Mouse (Mus musculus) midbrain, embryonic 13.5 days (tissue): ENCODE data around the gene Skint5. TPM values are rescaled to one million over a fixed set of nuclear protein-coding genes. Genes with fewer than 3 reads are reported as not detected.
"Not testable (repeated sequence)": the region's sequence is repeated elsewhere in the genome, so short reads cannot be mapped to it uniquely, and the experiment has no call there.

Source experiments
- ATAC-seq: fragments of 200-750 bp; cut with Nextera tagmentation; 2 replicates; pipeline ENCODE4 v1.8.0; 2017; ENCODE audit warnings: mild to moderate bottlenecking, moderate TSS enrichment, moderate library complexity
- H3K27ac ChIP-seq: fragments of 300-500 bp; sonication (generic); 2 replicates; pipeline ENCODE4 v1.5.1; 2015; ENCODE audit warnings: inconsistent platforms, mild to moderate bottlenecking, moderate library complexity
- H3K27me3 ChIP-seq: fragments of 300-500 bp; sonication (generic); 2 replicates; pipeline ENCODE4 v1.6.1; 2015; ENCODE audit warnings: mild to moderate bottlenecking, inconsistent platforms
- H3K36me3 ChIP-seq: fragments of 300-500 bp; sonication (generic); 2 replicates; pipeline ENCODE4 v1.6.1; 2015; ENCODE audit warnings: mild to moderate bottlenecking, inconsistent platforms
- H3K4me1 ChIP-seq: fragments of 300-500 bp; sonication (generic); replicated peaks from 2 replicates; pipeline ENCODE4 v1.6.1; 2015; ENCODE audit warnings: inconsistent platforms
- H3K4me2 ChIP-seq: fragments of 300-500 bp; sonication (generic); replicated peaks from 2 replicates; pipeline ENCODE4 v1.6.1; 2015; ENCODE audit warnings: moderate library complexity, mild to moderate bottlenecking, inconsistent platforms
- H3K4me3 ChIP-seq: fragments of 300-500 bp; sonication (generic); replicated peaks from 2 replicates; pipeline ENCODE4 v1.5.1; 2015; ENCODE audit warnings: mild to moderate bottlenecking, inconsistent platforms
- H3K9ac ChIP-seq: fragments of 300-500 bp; sonication (generic); replicated peaks from 2 replicates; pipeline ENCODE4 v1.6.1; 2015; ENCODE audit warnings: mild to moderate bottlenecking, inconsistent platforms
- H3K9me3 ChIP-seq: fragments of 300-500 bp; sonication (generic); 2 replicates; pipeline ENCODE4 v1.6.1; 2016; ENCODE audit warnings: mild to moderate bottlenecking, inconsistent platforms
- WGBS: fragments of 180-500 bp; shearing (Covaris S2); methylation state at CpG from one replicate; pipeline ENCODE4 v1.1.7; 2015; 5-methylcytosine and 5-hydroxymethylcytosine counted together
- polyA plus RNA-seq: library from polyadenylated mRNA; unstranded; fragments of >200 nt; fragmentation: Nextera tagmentation; extraction: Ambion mirVana; gene quantifications from 2 replicates; pipeline ENCODE4 v1.2.1, GENCODE M21; 2015

The Skint5 gene
- not detected in 2 replicates for polyA plus RNA-seq

GRCm38 (mm10) chr4:113999403-113999802 is at the start of gene Skint5:
Skint5 (minus strand) TSS chr4:113999503.
- H3K36me3 ChIP-seq: no peaks in the 10 kb centered on the region
- ATAC-seq: no peak
- WGBS: 92% methylated on average over 3 of the region's 3 CpGs

GRCm38 (mm10) chr4:113957343-113957742 is 42.0 kb downstream of the Skint5 start:
- ATAC-seq: no peak
- Histone ChIP-seq H3K4me3 (no peak overlapping the region), H3K27me3 (no peaks in the 10 kb centered on the region), H3K4me1 (no peaks in the 10 kb centered on the region), H3K27ac (no peak overlapping the region), H3K36me3 (no peaks in the 10 kb centered on the region), H3K4me2 (no peak overlapping the region), H3K9ac (no peak overlapping the region), H3K9me3 (peaks cover 20% of the 10 kb centered on the region)
- WGBS: 58% methylated on average over 1 of the region's 1 CpGs

More at GRCm38 (mm10) chr4:113999403-113999802, at the start of gene Skint5:
- no peak within 1 kb of the TSS for H3K4me3 ChIP-seq
- H3K9me3 ChIP-seq: peaks cover 6% of the 10 kb centered on the region; the same call in 1 of the 2 replicates
- H3K27me3 ChIP-seq: no peaks in the 10 kb centered on the region
- H3K4me1 ChIP-seq: no peaks in the 10 kb centered on the region
- H3K27ac ChIP-seq: no peak within 1 kb of the TSS
- H3K9ac ChIP-seq: no peak within 1 kb of the TSS
- no peak within 1 kb of the TSS for H3K4me2 ChIP-seq

- WGBS: 68% methylated on average over 1 of the region's 1 CpGs
- ATAC-seq: no peak
- Histone ChIP-seq H3K4me3 (no peak overlapping the region), H3K27ac (no peak overlapping the region), H3K9ac (no peak overlapping the region), H3K9me3 (peaks cover 4% of the 10 kb centered on the region), H3K36me3 (no peaks in the 10 kb centered on the region), H3K4me1 (no peaks in the 10 kb centered on the region), H3K4me2 (no peak overlapping the region), H3K27me3 (no peaks in the 10 kb centered on the region)
These were observed 235.1 kb downstream of the Skint5 start for GRCm38 (mm10) chr4:113764182-113764581.

GRCm38 (mm10) chr4:113763684-113764083 is 235.6 kb downstream of the Skint5 start:
- no peaks in the 10 kb centered on the region for H3K36me3 ChIP-seq
- no peaks in the 10 kb centered on the region for H3K27me3 ChIP-seq
- no peak for ATAC-seq
- H3K9ac ChIP-seq: no peak overlapping the region
- H3K4me3 ChIP-seq: no peak overlapping the region
- H3K9me3 ChIP-seq: peaks cover 4% of the 10 kb centered on the region
- H3K4me2 ChIP-seq: no peak overlapping the region
- H3K4me1 ChIP-seq: no peaks in the 10 kb centered on the region
- H3K27ac ChIP-seq: no peak overlapping the region
- 63% methylated on average over 1 of the region's 1 CpGs for WGBS

- not testable (repeated sequence) for H3K36me3 ChIP-seq, ATAC-seq, H3K9ac ChIP-seq, H3K27ac ChIP-seq, H3K4me1 ChIP-seq, H3K27me3 ChIP-seq, H3K4me3 ChIP-seq, H3K4me2 ChIP-seq
- H3K9me3 ChIP-seq: peaks cover 38% of the 10 kb centered on the region
- WGBS: 72% methylated on average over 2 of the region's 2 CpGs
These were observed 551.1 kb downstream of the Skint5 start for GRCm38 (mm10) chr4:113448230-113448629.

Other genes starting within 250 kb of the Skint5 start
- gene Skint11, start 163.9 kb upstream of the Skint5 start, polyA plus RNA-seq: not detected in 2 replicates